Mouse (Mus musculus) ovary, postnatal 14 days (tissue): Measurements from ENCODE around the gene AC131692.1.
A peak's percentile ranks its signal among the peaks of the same experiment; 100 is the strongest.

ENCODE experiments used
- DNase-seq: peaks from one replicate; pipeline ENCODE4 v3.0.0; 2022; ENCODE audit warnings: low spot score

The AC131692.1 gene

DNA sequence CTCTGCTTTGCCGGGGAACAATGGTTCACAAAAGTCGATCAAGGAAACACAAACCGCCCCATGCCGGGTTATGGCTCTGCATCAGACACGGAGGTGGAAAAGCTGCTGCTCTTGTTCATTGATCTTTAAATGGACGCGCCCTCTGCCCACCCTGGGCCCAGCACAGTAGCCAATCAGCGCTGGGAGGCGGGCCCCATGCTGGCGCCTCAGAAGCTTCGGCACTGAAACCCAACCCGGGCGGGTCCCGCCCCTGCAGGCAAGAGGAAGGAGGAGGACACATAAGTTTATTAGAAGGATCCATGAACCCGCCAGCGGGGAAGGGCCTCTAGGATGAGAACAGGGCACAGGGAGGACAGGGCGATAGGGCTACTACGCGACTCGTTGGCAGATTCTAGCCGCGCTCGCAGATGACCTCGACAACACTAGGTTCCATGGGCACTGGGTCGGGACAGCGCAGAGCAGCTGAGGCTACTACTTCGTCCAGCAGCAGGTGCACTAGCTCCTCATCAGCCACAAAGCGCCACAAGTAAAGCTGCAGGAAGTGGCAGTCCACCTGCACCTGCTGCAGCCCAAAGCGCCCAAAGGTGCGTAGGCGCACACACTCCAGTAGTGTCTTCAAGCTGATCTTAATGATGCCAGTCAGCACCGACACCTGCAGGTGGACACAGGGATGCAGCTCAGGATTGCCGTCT is 26.3 kb upstream of the AC131692.1 start, which contains the start of gene Tm7sf2:
TSS of gene Tm7sf2 (minus strand) at position 650 of the 692 bp plus-strand sequence.
- peak; percentile 76 for DNase-seq

DNA sequence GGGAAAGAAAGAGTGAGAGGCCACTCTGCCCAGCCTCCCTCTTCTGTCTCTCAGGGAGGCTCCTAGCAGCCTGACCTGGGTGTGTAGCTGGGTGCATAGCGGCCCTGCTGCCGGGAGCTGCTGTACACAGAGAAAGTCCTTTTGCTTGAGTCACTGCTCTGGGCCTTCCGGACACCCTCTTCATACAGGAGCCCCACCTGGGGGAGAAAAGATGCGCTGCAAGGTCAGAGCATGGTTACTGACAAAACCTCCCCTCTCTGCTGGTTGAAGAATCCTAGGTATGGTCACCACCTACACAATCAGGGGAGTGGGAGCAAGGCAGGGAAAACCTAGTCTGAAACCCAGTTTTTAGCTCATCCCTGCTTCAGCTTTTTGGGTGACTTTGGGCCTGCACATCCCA is 25.3 kb upstream of the AC131692.1 start:
- no peak for DNase-seq

DNA sequence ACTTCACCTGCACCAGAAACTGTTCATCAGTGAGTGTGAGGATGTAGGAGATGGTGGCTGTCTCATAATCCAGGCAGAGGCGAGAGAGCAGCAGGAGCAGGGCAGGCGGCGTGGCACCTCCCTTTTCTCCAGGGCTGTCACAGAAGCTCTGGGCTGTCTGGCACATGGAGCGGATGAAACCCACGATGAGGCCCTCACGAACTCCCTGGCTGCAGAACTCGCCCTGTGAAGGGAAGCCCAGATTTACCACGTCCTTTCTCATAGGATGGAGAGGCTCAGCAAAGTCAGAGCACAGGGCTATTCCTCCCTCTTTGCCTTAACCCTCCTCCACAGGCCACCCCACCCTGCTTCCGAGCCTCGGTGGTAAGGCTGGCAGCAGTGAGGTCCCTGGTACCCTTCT is 24.4 kb upstream of the AC131692.1 start:
- no peak for DNase-seq

DNA sequence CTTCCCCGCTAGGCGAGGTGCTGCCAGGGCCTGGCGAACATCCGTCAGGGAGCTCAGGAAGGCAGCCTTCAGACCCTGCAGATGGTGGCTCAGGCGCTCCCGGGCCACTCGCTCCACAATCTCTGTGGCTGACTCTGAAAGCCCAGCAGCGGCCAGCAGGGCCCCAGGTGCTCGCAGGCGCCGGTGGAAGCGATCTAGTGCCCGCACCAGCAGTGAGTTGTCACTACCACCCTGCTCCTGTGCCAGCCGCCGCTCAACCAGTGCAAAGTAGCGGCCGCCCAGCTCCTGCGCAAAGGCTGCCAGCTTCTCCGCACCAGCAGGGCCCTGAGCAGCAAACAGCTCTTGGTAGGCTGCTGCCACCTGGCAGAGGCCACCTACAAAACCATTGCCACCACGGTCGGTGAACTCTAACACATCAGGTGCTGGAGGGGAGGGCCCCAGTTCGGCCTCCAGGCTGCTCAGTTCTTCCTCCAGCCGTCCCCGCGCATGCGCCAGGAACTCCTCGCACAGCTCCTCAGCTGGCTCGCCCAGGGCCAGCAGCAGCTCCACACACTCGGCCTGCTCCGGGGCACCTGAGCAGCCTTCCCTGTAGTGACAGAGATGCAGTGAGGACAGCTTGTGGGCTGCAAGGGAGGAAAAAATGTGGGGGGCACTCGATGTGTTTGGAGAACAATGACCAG is 23.5 kb upstream of the AC131692.1 start:
- no peak for DNase-seq

GRCm38 (mm10) chr19:6071261-6071660 is 23.0 kb upstream of the AC131692.1 start:
- DNase-seq = no peak

DNA sequence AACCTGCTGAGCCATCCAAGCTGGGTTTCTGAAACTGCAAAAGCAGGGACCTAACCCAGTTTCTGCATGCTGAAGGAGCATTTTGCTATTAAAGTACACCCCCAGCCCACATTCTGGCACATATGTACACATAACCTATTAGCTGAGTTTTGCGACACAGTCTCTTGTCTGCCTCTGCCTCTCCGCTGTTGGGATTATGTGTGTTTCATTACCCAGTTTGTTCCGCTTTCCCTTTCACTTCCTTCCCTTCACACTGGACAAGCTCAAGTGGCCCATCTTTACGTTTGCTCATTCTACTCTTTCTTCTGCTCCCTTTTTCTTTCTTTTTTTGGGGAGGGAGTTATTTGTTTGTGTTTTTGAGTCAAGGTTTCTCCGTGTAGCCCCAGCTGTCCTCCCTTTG is 20.3 kb upstream of the AC131692.1 start:
- no peak for DNase-seq

DNA sequence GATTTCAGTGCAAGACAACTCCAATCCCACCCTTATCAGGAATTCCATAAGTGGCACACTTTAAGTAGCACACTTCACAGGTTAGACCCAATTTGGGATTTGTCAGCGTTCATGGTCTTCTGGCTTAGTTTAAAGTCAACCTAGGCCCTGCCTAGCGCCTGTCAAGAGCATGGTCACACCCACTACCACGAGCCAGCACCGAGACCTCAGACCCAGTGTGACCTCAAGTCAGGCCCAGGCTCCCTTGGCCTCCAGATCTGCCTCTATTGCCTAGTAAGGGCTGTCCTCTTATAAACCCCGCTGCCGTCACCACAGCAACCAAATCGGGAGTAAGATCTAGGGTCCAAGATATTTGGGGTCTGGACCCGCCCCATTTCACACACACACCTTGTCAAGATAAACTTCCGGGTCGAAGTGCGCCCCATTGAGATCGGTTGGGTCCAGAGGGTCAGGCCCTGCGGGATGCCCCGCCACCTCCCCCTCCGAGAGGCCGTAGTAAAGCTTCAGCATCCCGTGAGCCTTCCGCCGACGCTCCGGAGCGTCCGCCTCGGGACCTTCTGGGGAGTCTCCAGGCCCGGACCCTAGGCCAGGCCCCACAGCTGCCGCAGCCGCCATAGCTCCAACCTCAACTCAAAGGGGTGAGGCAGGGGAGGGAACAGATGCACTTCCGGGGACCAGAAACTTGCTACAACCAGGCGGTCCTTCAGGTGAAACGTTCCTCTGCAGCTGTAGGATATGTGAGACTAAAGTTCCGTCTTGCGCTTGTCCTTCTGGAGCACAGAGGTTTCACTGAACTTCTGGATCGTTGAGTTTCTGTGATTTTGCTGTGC is 17.4 kb upstream of the AC131692.1 start, which contains the start of gene Vps51:
TSS of gene Vps51 (minus strand) at position 668 of the 830 bp plus-strand sequence.
- DNase-seq = peak; percentile 80

DNA sequence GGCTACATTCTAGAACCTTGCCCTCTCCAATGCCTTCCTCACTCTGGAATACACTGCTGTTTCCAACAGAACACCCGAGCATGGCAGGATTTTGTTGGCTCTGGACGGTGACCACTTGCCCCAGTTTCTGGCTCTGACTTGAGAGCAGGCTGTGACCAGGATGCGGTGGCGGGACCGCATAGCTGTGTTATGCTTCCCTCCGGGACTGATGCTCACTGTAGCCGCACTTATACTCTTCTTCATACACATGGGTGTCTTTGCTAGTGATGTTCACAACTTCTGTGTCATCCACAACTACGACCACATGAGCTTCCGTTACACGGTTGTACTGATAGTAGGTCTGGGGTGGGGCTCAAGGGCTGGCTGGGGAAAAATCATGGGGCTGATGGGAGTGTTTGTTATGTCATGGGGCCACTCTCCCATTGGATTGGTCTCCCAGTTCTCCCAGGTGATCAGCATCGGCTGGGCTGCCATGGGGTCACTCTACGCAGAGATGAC is 14.2 kb upstream of the AC131692.1 start, which contains the start of gene Tmem262:
TSS of gene Tmem262 (plus strand) at position 51 of the 498 bp plus-strand sequence.
- DNase-seq = no peak

GRCm38 (mm10) chr19:6082156-6082555 is 12.1 kb upstream of the AC131692.1 start, which contains the start of gene Gm28374:
Gm28374 (minus strand) TSS chr19:6082256.
- no peak for DNase-seq

- DNase-seq = peak; percentile 95
Measured at GRCm38 (mm10) chr19:6084478-6085248, 9.6 kb upstream of the AC131692.1 start, which contains the start of the genes Zfpl1 and Cdca5. Zfpl1 (minus strand) TSS chr19:6084956. Cdca5 (plus strand) TSS chr19:6084983.

DNA sequence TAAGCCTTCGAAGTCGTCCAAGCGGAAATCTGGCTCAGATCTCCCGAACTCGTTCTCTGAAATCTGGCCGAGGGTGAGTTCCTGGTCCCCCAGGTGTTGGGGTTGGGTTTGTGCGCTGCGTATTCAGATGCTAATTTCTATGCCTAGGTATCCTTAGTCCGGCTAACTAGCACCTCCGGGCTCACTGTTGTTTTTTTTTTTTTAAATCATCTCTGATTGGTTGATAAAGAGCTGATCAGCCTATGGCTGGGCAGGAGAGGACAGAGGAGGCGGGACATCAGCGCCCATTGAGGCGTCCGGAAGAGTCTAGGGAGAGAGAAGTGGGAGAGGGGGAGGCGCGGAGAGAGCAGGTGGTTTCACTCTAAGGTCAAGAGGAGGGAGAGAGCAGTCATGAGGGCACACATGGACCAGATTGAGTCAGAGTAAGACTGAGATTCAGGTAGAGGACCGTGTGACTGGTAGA is 8.8 kb upstream of the AC131692.1 start:
- DNase-seq = no peak

DNA sequence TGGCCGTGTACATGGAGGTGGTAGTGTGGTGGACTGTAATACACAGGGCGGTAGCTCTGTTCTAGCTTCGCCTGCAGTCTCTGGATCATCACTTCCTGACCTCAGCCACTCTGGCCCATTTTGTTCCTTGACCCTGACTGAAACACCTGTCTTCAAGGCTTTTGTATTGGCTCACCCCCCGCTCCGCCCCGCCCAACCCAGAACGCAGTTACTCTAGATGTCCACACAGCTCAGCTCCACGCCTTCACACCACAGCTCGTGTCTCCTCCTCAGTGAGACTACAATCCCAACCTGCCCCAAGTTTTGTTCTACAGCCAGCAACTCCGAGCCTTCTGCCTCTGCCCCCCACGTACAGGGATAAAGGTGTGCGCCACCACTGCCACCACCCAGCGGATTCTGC is 5.4 kb upstream of the AC131692.1 start:
- no peak for DNase-seq

DNA sequence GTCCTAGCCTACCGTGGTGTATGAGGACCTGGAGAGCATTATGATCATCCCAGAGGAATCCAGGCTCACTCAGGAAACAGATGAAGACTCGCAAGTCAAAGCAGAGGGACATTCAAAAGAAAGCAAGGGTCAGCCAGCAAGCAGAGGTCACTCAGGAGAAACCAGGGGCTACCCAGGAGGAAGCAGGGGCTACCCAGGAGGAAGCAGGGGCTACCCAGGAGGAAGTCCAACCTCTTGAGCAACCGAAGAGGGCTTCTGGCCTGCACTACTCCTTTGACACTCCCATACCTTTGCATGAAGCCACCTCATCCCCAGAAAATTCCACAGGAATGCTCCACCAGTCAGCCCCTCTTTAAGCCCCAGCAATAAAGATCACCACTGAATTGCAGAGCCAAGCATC is 3.6 kb downstream of the AC131692.1 start:
- no peak for DNase-seq

DNA sequence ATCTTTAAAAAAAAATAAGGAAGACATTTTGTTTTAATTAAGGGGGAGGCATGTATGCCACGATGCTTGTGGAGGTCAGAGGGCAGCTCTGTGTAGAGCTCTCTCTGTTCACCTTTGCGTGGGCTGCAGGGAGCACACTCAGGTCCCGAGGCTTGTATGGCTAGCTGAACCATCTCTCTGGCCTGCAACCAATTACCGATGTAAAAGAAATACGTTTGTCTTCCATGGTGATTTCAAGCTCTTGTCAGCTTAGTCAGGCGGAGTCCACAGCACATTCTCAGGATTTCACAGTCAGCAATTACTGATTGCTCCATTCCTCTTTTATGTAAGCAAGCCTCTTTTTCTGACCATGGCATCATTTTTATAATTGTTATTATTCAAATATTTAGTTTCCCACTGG is 7.0 kb downstream of the AC131692.1 start:
- DNase-seq = no peak

DNA sequence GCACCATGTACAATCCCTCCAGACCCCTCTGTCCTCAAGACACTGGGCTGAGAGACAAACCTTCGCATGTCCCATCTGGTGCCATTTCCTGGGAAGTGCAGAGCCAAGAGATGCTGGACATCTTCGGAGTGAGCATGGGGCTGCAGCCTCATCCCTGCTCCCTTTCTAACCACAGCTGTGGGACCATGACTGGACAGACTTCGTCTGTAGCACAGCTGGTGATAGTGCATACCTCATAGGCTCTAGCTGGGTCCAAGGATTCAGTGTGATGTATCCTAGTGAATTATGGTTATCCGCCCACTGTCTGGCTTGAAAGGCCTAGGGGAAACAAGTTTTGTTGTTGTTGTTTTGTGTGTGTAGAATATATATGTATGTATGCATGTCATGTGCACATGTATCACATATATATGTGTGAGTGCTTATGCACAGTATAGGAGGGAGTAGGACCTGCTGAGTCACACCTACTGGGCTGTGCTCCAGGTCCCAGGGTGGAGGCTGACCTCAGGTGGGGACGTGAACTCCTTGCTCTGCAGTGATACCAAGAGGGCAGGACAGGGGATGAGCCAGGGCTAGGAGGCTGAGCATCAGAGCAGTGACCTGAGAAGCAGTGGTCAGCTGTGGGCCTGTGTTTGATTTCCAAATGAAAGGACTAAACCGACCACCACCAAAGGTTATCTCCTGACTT is 8.1 kb downstream of the AC131692.1 start:
- DNase-seq = no peak

DNA sequence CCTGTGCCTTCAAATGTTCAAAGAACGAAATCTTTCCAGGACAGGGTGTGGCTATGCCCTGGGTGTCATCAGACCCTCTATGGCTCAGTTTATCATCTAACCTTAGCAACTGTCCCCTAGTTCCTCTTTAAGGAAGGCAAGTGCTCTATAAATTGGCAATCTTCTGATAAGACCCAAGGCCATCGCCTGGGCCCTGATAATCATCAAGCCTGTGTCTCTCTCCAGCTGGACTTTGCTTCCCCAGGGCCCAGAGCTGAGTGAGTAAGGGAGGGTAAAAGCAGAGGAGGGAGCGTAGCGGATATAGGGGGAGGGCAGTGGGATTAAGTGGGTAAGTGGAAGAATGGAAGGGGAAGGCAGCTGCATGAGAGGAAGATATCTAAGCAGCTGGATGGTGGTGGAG is 10.3 kb downstream of the AC131692.1 start:
- DNase-seq = no peak

DNA sequence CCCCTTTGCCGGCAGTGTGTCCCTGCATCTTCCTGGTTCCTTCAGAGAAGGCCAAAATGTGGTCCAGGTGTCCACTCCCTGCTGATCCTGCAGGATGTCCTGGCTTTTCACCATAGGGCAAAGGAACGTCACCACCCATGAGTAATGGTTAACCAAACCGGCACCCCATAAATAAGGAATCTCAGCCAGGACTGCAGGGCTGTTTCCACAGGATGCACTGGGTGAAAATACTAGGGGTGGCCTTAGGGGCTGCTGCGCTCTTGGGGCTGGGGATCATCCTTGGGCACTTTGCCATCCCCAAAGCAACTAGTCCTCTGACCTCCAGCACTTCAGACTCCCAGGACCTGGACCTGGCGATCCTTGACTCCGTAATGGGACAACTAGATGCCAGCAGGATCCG is 11.4 kb downstream of the AC131692.1 start, which contains the start of gene Naaladl1:
TSS of gene Naaladl1 (plus strand) at position 197 of the 400 bp plus-strand sequence.
- DNase-seq = no peak

DNA sequence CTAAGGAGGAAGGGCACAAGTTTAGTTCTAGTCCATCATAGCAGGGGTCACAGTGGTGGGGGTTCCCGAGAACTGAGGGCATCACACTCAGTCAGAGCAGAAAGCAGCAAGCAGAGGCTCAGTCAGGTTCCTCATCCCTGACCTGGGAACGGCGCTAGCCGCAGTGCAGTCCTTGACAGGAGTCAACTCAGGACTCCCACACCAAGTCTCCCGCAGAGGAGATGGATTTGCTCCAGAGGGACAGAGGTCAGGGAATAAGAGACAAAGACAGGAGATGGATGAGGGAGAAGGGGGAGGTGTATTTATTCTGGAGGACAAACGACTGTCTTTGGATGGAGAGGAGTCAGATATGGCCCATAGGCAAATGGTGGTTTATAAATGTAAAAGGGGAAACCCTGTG is 18.9 kb downstream of the AC131692.1 start:
- DNase-seq = no peak

DNA sequence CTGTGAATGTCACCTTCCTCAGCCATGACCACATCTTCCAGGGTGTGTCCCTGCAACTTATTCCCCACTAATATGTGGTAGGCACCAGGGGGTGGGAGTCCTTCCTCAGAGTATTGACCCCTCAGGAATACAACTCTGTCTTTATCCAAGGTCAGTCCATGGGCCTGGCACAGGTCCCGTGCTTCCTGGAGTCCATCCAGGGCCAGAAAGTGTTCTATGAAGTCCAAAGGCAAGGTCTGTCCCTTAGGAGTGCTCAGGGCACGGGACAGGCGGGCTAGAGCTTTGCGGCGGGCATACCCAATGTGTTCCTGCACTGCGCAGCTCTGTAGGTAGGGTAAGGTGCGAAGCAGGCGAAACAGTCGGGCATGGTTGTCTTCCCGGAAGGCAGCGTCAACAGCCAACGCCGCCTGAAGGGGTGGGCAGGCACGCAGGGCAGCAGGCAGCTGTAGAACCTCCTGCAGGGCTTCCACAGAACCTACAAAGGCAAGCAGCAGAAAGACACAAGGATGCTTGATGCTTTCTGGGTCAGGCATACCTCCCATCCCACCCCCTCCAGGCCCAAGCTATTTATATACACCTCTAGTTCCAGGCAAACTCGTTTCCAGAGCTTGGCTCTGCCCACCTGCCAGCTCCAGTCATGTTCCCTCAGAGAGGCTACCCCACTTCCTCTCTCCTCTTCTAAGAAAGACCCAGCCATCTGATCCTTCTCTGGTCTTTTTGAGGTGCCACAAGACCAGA is 22.1 kb downstream of the AC131692.1 start:
- no peak for DNase-seq
